Mouse (Mus musculus) erythroblast, adult 5-6 weeks (primary cell): Measurements from ENCODE around the gene C130074G19Rik. TPM values are rescaled to one million over a fixed set of nuclear protein-coding genes. Genes with fewer than 3 reads are reported as not detected.

Source experiments
- ATAC-seq: replicated peaks from 2 replicates; pipeline ENCODE4 v1.8.0; 2016; ENCODE audit warnings: moderate number of reproducible peaks, mild to moderate bottlenecking, moderate TSS enrichment, inconsistent platforms; ENCODE audit not compliant: poor library complexity, low FRiP score, severe bottlenecking
- total RNA-seq, 2 experiments: library from RNA; stranded (forward) in 1 of 2; stranded (reverse) in 1 of 2; fragments of 150-400 nt in 1 of 2; fragments of 200-764, 138-1000 nt in 1 of 2; gene quantifications; 2 replicates each; pipeline versions ENCODE4 v1.2.3 to v1.2.4; 2015 to 2017; ENCODE audit warnings: low replicate concordance in 2 of 2

C130074G19Rik gene
- total RNA-seq (2015; ENCODE audit: low replicate concordance) (not detected in 2 replicates), total RNA-seq (2017; ENCODE audit: low replicate concordance) (not detected in 2 replicates)

DNA sequence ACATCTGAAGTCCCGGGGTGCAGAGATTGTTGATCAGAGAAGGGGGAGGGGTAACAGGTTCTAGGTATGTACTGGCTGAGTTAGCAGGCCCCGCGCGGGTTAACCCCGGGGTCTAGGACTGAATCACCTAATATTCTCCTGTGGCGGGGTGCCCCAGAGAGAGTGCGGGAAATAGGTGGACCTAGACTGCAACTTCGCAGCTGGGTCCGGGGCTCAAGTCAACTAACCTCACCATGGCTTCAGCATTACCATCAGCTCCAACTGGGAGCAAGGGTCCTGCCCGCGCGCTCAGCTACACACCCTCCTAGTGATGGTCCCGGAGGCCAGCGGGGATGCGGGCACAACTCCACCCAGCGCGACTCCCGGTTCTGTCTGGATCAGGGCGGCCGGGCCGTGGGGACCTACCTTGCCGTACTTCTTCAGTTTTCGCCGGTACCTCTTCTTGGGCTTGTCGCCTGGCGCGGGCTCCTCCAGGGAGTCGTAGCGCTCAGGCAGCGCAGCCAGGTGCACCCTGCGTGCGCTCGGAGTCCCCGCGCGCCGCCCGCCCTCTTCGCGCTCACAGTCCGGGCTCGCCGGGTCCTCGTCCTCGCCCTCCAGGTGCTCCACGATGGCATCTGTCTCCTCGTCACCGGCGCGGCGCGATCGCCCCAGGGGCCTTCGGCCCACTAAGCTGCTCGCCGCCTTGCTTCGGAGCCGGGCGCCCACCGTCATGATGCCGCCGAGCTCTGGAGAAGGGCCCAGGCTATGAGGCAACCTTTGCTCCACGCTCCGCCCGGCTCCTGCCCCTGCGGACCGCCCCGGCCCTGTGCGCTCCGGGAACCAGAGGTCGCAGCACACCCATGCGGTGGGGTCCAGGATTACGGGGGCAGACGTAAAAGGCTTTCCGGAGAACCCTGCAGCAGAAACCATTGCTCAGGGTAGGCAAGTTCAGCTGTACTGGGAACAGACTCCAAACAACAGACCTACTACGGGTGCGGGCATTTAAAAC is at the start of gene C130074G19Rik:
C130074G19Rik (minus strand) TSS at position 938 of the 988 bp plus-strand sequence.
- no peak for ATAC-seq

DNA sequence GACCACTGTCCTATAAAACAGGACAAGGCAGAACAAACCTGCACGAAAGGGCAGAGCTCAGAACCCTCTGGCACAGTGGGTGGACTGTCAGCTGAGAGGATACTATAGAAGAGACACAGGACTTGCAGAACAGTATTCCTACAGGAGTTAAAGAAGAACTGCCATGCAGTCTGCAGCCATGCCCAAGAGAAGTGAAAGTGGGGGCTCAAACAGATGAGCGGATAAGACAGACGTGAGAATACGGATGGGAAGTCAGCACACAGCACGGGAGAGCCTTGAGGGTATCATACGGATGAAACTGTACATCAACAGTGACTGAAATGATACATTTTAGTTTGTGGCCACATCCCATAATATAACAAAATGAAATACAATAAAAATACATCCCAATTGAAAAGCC is 48.1 kb upstream of the C130074G19Rik start:
- no peak for ATAC-seq

DNA sequence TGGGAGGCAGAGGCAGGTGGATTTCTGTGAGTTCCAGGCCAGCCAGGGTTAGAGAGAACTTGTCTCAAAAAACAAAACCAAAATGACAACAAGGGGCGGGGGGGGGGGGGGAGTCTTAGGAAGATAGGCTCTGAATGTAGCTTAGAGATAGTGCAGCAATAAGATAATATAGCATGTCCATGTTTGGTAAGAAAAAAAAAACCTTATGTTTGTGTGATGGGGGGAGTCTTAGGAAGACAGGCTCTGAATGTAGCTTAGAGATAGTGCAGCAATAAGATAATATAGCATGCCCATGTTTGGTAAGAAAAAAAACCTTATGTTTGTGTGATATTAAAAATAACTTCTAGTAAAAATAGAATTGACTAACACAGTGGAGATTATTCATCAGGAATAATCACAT is 45.4 kb upstream of the C130074G19Rik start:
- ATAC-seq: no peak

DNA sequence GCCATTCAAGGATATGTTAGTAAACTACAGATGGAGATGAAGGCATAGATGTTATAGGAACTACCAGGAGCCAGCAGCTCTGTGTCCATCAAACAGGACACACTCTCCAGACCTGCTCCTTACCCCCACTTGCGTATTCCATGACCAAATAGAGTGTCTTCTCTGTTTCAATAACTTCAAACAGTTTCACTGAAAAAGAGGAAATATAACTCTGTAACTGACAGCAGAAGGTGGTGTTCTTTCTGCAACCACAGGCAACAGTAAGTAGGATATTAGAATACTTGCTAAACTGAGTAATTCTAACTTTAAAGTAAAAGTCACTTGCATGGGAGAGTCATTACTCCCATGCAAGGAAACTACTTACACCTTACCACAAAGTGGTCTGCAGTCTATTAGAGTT is 44.9 kb upstream of the C130074G19Rik start:
- ATAC-seq: no peak

DNA sequence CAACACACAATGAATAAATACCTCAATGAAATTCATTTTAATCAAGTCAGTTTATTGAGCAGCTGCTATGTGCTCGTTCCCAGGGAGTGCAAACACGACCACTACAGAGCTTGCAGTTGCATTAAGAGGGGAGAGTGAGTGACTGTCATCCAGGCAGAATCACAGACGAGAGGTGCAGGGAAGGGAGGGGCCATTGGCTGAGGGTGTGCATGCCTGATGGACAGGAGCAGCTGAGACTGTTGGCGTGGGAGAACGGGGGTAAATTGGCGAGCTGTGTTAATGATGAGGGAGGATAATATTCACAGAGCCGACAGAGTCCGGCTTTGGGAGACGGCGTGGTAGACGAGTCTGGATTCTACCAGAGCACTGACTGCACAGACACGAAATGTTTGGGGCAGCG is 39.8 kb upstream of the C130074G19Rik start:
- ATAC-seq: no peak

DNA sequence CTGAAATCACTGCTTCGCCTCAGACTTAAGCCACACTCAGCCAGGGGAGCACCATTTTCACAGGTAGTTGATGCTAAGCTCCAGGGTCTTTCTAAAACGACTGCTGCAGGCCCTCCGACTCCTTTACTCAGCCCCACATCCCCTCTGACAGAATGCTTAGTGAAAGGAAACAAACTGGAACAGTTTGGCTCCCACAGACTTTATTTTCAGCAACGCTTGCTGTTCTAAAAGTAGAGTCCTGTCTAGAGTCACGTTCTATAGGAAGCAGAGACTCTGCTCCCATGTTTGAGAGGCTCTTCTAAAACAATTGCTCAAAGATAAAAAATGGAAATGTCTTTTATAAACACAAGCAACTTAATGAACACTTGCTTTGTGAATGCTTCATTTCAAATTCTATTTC is 37.0 kb upstream of the C130074G19Rik start:
- no peak for ATAC-seq

DNA sequence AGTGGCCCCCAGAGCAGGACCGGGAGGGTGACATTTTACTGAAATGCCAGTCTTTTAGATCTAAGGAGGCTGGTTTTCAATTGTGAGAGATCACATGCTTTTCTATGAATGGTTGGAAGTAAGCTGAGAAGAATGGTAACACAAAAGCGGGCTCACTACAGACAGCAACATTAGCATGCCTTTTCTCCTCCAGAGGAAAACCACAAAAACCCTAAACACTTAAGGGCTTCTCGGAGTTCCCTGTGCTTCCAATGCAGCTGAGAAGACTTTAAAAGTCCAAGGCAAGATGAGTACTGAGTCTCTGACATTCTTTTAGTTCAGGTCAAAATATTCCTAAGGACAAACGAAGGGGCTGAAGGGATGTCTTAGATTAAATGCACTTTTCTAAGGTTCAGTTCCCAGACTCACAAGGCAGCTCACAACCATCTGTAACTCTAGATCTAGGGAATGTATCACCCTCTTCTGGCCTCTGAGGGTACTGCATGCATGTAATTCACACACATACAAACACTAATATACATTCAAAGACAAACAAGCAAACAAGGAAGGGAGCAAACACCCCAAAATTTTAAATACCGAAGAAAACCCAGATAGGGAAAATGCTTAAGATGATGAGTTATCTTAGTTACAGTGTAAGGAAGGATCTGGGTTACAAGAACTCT is 35.3 kb upstream of the C130074G19Rik start:
- ATAC-seq: peak; percentile 68; the same call in 1 of the 2 replicates

DNA sequence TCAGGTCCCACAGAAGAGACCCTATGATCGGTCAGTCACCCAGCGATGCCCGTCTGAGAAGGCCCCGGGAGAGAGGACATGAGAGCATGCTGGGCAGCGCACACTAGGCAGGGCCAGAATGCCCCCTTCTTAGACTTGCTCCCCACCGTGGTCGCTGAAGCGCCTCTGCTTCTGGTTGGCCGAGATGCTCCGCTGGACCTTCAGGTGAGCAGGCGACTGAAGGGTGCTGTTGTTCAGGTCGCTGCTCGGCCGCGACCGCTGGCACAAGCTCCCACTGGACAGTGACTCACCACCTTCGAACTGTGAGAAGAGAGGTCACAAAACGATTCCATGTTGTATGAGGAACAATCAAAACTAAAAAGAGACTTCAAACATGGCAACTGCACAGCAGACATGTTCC is 29.3 kb upstream of the C130074G19Rik start:
- ATAC-seq: no peak

DNA sequence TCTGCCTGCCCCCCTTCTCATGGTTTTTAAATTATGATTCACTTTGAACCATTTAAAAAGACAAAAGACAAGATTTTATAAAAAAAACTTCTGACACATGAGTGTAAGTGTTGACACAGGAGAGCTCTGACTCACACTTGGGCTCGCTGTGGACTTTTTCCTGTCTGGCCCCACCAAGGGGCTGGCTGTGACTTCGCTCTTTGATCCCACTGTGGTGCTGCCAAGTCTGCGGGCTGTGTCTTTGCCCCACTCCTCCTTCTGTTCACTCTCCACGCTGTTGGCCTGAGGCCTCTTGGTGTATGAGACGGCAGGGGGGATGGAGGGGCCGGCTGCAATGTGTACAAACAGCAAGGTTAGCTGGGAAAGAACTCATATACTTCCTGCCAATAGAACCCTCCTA is 28.8 kb upstream of the C130074G19Rik start:
- no peak for ATAC-seq

DNA sequence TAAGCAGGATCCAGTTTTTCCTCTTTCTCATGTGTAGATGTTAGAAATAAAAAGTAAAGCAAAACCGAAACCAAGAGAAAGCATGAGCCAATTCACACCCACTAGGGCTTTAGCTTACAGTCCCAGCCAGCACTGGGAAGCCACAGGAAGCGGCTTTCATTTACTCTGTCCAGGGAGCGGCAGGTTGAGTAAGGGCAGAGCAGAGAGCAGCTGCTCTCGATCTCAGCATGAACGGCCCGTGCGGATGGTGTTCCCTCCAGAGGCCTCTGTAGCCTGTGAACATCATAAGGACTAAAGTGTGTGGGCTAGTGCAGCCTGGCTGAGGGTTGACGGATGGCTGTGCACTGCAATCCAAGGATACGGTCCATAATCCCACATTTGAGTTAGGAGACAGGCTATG is 25.5 kb upstream of the C130074G19Rik start:
- no peak for ATAC-seq

DNA sequence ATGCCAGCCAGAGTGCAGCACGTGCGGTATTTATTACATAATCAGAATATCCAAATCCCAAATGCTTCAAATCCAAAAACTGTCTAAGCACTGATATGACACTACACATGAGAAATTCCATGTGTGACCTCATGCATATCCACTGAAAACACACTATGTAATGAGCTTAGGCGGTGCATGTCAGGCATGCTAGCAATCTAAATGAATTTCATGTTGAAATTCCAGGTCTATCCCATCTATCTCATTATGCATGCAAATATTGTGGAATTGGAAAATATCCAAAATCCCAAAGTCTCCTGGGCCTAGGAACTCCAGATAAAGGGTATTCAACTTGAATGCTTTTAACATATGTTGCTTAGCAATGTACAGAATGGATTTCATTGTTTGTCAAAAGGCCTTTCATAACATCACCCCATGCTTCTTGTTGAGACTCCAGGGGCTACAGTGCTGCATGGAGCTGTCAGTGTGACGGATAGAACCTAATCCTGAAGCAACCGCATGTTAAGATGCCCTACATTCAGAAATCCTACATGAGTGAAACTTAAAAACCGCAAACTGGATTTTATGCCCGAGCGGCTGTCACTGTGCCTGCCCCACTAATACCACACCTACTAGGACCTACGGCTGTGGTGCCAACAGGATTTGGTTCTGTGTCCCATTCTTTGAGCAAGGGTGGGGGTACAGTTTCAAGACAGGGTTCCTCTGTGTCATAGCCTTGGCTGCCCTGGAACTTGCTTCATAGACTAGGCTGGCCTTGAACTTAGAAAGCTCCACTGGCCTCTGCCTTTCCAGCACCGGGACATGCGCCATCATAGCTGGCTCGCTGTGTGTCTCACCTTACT is 23.1 kb upstream of the C130074G19Rik start:
- ATAC-seq: no peak

DNA sequence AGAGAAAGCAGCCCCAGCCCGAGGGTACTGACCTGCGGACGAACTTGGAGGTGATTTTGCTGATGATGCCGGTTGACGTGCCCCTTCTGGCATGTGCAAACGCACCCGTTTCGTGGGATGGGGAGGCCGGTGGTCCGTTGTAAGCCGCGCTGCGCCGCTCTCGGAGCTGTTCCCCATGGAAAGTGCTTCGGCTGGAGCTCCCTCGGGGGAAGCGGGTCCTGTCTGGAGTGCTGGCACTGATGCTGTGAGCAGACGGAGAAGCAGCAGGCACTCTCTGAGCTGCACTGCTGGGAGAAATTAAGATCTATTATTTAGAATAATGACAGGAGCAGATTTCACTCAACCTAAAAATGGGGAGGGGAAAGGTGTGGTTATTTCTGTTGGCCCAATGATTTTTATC is 22.4 kb upstream of the C130074G19Rik start:
- no peak for ATAC-seq

DNA sequence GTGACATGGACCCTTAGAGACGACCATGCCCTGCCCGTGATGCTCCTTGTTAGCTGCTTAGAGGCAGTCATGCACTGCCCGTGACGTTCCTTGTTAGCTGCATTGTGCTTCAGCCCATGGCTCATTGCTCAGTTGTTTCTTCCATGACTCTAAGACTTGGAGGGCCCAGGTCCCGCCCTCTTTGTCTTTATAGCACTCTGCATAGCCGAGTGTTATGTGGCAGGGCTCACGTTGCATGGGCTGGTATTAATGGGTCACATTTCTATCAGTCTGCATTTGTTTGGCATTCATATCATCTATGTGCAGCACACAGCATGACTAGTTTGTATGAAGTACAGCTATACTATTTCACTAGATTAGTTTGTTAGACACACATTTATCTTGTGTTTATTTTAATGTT is 20.7 kb upstream of the C130074G19Rik start:
- no peak for ATAC-seq

DNA sequence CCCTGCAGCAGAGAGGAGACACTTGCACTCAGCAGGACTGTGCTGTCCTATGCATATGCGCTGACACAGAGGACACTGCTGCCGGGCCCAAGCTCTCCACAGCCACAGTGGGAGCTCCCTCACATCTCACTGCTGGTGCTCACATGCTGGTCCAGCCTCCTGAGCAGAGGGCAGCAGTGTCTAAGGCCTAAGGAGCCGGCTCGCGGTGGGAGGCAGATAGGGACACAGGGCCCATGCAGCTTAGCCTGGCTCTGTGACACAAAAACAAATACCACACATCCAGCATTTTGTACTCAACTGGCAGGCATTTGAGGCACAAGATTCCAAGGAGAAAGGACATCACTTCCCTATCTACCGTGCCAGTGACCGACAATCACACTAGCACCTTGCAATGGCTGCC is 19.9 kb upstream of the C130074G19Rik start:
- no peak for ATAC-seq

DNA sequence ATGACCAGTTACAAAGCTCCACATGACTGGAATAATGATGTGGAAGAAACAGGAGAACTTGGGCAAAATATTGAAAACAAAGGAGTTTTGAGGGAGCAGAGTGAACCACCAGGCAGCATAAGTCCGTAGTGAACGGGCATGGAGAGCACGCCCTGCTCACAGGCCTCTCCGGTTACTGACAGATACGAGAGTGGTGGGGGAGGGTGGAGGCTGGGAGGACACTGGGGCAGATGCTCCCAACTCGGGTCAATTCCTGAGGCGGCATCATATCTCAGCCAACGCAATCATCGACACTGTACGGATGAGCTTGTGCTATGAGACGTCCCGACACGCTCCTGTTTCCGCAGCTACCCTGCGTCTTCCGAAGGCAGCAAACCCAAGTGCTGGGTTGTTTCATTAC is 14.3 kb upstream of the C130074G19Rik start:
- no peak for ATAC-seq

DNA sequence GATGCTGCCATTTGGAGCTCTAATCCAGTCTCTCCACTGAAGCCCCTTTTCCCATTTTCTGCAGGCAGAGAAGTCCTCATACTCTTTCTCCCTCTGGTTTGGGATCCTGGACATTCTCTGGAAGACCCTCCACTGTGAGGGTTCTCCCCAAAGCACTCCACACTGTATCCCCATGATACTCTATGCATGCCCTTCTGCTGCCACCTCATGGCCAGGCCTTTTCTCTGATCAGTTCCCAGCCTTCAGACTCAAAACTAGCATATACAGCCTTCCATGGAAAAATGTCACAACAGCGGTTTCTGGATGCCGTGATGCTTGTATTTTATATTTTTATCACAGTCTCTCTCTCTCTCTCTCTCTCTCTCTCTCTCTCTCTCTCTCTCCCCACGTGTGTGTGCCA is 9.0 kb upstream of the C130074G19Rik start:
- no peak for ATAC-seq

DNA sequence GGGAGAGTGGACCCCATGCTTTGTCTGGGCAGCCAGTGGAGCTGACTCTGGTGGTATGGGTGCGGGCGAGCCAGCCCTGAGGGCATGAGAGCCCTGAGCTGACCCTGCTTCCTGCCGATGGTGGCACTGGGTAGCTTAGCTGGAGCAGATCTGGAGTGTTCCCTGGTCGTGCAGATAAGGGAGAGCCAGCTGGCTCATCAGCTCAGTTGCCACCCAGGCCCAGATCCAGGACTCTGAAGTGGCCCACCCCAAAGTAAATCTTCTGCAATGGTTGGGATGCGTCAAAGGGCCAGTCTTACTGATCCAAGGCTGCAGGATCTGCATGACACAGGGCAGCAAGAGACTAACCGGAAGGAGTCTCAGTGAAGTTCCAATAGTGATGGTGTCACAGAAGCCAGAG is 6.4 kb upstream of the C130074G19Rik start:
- no peak for ATAC-seq

DNA sequence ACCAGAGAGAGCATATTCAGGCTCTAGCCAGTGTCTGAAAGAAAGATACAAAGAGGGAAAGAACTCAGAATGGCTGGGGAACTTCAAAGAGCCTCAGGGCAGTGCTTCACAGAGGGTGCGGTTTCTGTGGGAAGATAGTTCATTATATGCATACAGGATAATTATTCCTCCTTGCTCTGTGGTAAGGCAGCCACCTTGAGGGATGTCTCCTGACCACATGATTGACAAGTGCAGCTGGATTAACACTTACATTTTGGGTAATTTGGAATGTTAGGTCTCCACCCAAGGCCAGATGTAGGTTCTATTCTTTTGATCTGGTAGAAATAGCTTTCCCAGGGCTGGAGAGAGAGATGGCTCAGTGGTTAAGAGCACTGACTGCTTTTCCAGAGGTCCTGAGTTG is 3.1 kb upstream of the C130074G19Rik start:
- ATAC-seq: no peak

DNA sequence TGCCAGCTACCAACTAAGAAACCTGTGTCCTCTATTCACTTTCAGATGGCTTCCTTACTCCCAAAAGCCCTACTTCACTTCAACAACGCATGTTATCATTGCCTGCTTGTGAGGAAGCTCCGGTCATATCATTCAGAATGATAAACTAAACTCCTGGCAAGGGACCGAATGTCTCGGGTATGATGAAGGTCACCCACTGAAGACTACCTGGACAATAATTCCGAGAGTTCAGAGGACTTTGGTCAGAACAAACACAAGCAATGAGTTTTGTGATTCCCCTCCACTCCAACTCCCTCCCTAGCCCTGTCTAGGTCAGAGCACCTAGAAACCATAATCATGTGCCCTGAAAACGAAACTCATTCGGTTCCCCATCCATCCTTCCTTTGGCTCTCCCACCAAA is 1.2 kb downstream of the C130074G19Rik start:
- no peak for ATAC-seq

DNA sequence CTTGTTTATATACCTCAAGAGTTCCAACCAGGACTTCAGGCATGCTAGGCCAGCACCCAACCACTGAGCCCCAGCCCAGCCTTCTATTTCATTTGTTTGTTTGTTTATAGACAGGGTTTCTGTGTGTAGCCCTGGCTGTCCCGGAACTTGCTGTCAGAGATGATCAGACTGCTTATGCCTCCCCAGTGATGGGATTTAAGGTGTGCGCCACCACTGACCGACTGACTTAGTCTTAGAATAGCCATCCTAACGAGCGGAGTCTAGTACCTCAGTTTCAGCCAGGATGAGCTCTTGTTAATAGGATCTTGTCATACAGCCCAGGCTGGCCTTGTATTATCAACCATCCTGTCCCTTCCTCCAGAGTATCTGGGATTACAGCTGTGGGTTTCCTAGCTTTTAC is 1.8 kb downstream of the C130074G19Rik start:
- ATAC-seq: no peak
